Mouse (Mus musculus): ENCODE measurements around the gene Srgap1.

The Srgap1 gene

DNA sequence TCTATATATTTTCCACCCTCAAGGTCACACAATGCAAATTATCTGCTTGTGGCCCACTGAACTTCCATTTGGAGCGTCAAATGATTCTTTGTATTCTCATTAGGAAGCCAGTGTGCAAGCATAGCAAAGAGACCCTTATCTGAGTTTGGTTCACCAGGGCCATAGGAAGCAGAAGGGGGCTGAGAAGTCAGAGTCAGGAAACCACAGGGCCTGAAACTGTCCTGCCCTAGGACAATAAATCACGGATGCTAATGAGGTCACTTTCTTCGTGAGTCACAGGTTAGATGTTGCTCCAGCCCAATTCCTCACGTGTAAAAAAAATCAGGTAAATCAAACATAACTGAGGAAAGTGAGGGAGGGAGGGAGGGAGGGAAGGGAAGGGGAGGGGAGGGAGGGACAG lies 85.1 kb downstream of the Srgap1 start:
- no peak for DNase-seq (ENCODE audit: low read depth)

DNA sequence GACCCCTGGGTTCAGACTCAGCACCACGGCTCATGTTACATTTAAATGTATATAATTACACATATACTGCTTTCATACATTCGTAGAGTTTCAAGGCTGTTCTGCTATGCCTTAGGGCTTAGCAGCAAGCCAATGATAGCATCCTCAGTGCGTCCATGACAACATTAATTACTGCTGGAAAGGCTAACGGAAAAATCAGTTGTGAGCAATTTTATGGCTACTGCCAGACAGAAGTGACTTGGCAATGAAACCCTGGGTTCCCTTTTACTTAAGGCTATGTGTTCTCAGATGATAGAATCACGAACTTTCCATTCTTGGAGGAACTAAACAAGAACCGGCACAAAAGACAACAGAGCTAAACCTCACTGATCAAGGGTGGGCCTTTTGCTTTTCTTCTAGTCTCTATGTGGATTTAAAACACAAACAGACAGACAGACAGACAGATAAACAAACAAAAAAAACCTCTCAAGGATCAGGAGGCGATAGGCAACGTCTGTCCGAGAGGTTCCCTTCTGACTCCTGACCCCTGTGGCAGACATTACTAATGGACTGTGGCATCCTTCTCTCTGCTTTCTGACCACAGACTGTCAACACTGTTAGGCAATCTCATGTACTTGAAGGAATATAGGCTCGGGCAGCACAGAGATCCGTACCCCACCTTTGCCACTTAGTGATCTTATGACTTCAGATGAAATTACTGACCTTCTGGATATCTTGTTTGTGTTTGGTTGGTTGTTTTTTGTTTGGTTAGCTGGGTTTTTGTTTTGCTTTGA lies 85.8 kb downstream of the Srgap1 start:
- DNase-seq (ENCODE audit: low read depth), result no peak

DNA sequence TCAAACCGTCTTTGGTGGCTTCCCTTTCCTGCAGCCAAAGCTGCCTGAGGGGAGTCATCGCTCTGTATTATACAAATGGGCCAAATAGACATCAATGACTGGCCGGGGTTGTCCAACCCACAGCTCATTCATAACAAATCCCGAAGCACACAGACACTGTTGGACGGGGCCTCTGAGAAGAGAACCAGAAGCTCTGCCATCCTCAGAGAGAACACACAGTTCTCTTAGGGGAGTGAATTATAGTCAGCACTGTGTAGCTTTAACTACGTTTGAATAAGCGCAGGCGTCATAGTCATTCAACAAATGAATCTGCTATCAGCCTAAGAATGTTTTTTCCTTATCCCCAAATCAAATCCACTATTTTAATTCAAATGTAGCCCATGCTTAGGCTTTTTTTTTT lies 88.4 kb downstream of the Srgap1 start:
- DNase-seq (ENCODE audit: low read depth), result no peak

DNA sequence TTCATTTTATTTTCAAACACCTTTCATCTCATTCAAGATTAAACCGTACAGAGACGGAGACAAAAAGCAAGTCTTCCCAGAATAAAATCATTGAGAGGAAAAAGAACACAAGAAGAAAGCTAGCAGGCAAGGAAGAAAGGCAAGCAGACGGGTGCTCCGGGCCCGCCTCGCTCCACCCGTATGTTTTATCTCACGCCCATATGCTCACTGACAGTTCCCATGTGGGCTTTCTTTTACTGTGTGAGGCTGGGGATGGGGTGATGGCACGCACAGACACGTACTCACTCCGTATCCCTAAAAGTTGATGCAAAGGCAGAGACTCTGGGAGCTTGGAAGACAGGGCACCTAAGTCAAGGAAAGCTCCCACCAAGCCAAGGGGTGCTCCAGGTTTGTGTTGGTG lies 90.6 kb downstream of the Srgap1 start:
- no peak for DNase-seq (ENCODE audit: low read depth)

DNA sequence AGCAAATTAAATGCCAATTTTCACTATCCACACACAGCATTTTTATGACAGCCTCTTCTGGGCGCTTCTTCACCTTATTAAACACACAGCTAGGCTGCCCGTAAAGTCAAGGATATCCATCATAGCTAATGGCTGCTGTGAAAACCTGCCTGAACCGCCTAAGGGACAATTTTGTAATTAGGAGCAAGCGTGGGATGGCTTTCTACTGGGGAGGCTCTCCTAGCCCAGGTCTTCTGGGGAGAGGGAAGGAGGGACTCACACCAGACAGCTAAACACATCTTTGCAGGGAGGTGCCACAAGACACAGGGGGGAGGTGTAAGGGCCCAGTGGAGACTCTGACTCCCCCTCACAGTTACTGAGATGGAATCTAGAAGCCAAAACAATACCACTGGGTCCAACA lies 91.4 kb downstream of the Srgap1 start:
- no peak for DNase-seq (ENCODE audit: low read depth)

DNA sequence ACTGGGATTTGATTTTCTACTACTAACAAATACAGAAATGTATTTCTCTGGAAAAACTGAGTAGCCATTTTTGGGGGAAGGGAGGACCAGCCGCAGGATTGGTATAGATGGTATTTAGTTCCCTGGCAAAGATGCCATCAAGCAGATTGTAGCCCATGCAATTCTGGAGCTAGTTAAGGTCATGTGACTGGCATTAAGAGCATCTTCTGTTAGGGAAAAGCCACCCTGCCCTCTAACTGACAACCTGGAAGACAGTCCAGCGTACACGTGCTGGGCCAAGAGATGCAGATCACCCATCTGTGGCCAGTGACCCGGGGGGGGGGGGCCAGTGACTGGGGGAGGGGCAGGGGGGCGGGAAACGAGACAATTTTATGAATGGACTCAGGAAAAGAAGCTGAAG lies 92.2 kb downstream of the Srgap1 start:
- DNase-seq (ENCODE audit: low read depth), result no peak

DNA sequence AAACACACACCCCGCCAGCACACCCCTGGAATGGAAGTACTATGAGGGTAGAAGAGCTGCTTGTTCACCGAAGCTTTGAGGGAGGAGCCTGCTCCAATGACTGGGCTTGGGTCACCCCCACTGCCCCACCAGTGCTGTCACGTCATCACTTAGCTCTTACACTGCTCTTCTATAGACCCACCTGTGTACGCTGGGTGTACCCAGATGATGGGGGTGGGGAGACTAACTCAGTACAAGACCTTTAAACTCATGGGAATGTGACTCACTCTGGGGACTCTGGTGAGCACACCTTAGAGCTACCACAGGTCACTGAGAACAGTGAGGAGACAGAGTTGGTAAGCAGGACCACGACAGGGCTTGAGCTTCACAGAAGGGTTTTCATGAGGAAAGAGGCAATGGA lies 94.1 kb downstream of the Srgap1 start:
- no peak for DNase-seq (ENCODE audit: low read depth)

DNA sequence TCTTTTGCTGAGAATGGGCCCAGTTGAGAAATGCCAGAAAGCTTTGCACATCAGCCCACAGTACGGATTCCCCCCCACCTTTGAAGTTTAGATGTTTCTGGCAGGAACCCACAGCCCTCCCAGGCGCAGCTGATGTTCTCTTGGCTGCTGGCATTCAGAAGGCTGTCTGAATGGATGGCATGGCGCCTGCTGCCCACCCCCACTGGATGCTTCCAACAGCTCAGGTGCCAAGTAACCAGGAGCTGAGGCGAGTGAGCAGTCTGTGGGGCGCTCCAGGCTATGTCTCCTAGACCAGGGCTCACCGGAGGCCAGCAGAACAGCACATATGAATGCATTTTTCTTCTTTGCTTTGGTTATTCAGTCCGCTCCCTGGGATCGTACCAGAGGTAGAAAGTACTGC lies 100.9 kb downstream of the Srgap1 start:
- DNase-seq (ENCODE audit: low read depth), result no peak

DNA sequence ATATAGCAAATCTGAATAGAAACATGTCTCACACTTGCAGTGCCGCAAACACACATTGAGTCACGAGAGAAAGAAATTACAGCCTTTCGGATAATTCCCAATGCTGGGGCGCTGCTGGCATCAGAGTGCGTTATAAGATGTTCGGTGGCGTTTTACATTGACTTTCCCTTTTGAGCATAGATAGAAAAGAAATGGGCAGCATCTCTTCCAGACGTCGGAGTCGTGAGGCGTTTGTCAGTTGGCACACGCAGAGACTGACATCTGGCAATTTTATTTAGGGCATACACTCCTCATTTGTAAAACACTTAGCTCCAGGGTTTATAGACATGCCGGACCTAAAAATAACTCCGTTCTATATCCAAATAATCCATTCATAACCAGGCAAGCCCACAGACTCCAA lies 115.2 kb downstream of the Srgap1 start:
- DNase-seq (ENCODE audit: low read depth), result no peak

DNA sequence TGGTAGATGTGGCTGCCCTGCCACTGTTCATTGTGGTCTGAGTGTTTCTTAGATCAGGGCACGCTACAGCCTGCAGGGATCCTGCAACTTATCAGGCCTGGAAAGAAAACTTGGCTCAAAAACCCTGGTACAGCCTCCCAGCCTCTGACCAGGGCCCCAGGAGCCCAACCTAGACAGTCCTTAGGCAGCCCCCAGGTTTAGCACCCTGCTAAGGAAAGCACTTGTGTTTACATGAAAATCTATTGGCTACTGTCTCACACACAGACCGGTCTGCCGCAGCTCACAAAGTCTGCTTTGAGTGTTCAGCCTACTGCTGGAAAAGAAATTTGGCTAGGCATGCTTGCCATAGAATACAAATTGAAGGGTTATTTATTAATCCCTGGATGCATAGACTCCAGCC lies 121.0 kb downstream of the Srgap1 start:
- no peak for DNase-seq (ENCODE audit: low read depth)

DNA sequence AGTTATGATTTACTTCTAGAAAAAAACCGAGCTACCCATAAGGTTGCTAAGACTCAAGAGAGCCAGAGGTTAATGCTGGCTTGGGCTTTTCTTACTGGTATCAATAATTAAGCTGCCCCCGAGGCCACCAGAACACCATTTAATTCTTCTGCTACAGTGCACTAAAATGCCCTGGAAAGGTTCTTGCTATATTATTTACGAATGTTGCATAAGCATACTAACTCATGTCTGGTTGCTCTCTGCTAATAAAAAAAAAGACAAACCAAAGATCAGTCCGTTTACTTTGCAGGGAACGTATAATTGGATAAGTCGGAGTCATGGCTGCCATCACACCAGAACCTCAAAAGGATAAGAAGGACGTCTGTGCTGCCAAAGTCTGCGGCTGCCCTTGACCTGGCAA lies 128.1 kb downstream of the Srgap1 start:
- DNase-seq (ENCODE audit: low read depth), result no peak

DNA sequence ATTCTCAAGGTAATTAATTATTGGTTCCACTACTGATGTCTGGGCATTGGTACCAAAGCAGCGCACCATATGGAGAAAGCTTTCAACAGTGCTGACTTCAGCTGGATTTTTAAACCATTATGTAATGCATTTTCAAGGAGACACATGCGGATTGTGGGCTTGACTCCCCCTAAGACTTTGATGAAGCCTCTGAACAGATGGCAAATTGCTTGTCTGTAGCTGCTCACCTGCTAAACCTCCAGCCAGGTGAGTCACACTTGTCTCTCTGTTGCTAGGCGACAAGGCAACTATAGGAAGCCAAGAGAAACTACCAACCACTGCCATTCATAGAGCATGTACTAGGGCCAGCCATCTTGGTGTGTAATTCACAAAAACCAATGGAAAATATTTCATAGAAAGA lies 128.5 kb downstream of the Srgap1 start:
- DNase-seq (ENCODE audit: low read depth), result no peak

DNA sequence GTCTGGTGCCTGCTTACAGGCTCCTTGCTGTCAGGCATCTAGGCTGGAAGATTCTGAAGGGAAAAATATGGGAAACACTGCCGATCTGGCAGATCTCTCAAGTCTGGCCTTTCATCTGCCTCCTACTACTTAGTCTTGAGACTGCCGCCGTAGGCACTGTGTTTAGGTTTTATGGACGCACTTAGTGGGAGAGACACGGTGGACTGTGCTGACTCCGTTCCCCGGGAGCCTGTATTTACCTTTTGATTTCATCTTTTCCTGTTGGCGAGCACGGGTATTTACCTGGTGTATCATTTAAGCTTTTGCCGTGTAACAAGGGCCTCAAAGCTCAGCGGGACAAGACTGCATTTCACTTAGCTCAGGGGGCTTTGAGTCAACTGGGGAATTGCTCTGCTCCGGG lies 131.6 kb downstream of the Srgap1 start:
- no peak for DNase-seq (ENCODE audit: low read depth)

DNA sequence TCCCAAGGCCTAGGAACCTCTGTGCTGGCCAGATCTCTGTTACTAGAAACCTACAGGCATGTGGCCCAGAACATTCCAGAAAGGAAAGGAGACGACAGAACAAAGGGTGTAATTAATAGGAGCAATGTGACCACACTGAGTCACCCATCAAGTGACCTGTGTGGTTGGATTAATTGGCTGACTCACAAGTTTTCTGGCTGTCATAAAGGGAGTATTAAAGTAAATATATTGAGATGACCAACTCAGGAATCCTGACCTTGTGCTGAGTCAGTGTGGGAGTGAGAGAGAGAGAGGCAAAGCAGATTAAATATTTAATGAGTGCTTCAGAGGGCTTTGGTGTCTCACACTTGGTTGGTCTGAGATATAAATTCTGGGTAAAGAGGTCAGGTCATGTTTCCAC lies 143.0 kb downstream of the Srgap1 start:
- DNase-seq (ENCODE audit: low read depth), result no peak

DNA sequence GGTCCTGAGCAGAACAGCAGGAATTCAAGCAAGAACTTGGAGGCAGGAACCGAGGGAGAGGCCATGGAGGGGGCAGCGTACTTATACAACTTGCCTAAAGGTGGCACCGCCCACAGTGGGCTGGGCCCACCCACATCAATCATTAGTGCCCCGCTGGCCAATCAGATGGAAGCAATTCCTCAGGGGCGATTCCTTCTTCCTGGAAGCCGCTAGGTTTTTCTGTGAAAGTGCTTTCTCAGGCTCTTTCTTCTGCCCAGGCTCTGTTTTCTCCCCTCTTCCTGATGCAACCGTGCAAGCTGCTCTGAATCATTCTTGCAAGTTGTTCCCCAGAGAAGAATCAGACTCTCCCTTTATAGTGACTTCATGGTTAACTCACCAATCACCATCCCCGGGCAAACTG lies 144.5 kb downstream of the Srgap1 start:
- no peak for DNase-seq (ENCODE audit: low read depth)

DNA sequence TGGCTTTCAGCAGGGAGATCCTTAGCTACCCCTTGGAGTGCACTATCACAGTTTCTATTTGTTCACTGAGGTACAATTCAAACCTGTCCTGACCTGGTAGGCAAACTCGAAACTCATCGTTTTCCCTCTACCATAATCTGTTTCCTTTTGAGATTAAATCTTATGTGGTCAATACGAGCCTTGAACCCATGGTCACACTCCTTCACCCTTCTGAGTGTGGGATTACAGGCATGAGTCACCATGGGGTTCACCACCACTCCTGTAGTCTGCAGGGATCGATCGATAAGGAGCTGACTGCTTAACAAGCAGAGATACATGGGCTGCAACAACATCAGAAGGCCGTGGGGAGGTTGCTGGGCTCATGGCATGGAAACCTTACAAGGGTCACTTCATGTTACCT lies 146.3 kb downstream of the Srgap1 start:
- DNase-seq (ENCODE audit: low read depth), result no peak

DNA sequence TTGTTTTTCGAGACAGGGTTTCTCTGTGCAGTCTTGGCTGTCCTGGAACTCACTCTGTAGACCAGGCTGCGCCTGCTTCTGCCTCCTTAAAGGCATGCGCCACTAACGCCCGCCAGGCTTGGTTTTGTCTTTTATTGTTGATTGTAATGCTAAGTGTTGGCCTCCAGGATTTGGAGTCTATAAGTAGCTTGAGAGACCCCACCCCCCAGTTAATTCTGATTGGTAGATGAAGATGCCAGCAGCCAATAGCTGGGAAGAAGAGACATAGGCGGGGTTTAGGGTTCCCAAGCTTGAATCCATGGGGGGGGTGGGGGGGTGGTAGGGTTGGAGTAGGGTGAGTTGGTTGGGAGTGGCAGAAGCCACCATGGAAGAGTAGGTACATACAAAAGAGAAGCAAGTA lies 147.4 kb downstream of the Srgap1 start:
- no peak for DNase-seq (ENCODE audit: low read depth)

DNA sequence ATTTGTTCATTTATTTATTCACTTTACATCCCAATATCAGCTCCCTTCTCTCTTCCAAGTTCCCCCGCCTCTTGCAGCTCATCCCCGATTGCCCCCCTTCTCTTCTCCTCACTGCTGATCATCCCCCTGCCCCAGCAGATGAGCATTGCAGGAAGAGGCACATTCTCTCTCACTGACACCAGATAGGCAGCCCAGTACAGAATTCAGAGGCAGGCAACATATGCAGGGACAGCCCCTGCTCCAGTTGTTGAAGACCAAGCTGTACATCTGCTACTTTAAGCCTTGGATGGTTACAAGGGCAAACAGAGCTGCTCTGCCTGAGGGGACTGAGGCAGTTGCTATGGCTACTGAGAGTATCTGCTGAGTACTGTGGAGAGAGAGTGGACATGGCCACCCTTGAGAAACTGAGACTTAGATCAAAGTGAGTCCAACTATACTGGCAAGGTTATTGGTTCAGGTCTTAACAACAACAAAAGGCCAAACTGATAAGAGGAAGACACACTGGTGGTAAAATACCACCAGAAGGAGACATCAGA lies 149.2 kb downstream of the Srgap1 start:
- no peak for DNase-seq (ENCODE audit: low read depth)

DNA sequence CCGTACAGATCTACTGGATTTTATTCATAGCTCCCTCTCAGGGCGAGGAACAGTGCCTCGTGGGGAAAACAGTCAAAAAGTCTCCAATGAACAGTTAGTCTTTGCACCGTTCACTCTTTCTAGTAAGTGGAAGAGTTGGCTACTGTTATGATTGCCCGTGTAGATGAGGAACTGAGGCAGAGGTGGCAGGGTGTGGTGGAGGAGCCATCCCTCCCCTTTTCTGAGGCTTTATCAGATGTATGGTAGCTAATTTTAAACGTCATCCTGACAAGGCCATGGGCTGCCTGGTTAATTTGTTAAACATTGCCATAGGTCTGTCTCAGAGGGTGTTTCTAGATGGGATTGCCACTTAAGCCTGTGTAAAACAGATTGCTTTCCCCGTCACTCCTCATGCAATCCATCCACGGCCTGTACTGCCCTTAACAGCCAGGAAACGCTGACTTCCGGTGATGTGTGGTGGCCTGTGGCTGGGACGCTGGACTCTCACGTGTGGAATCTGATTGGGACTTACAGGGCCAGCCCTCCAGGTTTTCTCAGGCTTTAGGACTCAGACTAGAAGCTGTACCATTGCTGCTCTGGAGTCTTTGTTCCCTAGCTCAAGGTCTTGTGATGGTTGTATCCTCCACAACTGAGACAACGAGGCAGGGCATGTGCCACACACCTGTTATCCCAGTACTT lies 155.6 kb downstream of the Srgap1 start:
- peak; percentile 7 for DNase-seq (ENCODE audit: low read depth)

DNA sequence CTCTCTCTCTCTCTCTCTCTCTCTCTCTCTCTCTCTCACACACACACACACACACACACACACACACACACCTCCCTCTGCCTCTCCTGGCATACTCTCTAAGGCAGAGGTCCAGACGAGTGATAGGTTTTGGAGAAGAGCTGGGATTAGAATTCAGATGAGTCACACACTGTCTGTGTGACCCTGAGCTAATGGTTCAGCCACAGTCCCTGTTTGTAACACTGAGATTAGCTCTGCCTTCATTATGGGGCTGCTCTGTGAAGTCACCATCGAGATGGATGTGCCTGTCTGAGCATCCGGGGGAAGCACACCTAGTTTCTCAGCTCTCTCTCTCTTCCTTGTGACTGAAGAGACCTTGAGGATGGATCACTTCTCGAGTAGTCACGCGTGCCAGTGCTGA lies 157.1 kb downstream of the Srgap1 start:
- DNase-seq (ENCODE audit: low read depth), result peak; percentile 13

DNA sequence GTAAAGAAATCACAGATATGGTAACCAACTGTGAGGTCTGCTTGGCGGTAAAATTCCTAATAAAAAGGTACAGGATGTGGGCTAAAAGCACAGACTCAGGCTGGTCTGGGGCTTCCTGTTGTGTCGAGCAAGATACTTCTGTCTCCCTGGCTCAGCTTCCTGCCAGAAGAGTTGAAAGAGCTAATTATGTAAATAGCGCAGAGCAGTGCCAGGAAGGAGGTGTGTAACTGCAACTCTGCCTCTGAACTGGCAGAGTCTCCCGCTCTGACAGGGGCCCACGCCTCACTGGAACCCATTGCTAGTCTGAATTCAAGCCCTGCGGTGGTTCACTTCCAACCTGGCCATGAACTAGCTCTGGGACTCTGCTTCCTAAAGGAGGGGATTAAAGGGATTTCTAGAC lies 160.3 kb downstream of the Srgap1 start:
- DNase-seq (ENCODE audit: low read depth), result peak; percentile 80

DNA sequence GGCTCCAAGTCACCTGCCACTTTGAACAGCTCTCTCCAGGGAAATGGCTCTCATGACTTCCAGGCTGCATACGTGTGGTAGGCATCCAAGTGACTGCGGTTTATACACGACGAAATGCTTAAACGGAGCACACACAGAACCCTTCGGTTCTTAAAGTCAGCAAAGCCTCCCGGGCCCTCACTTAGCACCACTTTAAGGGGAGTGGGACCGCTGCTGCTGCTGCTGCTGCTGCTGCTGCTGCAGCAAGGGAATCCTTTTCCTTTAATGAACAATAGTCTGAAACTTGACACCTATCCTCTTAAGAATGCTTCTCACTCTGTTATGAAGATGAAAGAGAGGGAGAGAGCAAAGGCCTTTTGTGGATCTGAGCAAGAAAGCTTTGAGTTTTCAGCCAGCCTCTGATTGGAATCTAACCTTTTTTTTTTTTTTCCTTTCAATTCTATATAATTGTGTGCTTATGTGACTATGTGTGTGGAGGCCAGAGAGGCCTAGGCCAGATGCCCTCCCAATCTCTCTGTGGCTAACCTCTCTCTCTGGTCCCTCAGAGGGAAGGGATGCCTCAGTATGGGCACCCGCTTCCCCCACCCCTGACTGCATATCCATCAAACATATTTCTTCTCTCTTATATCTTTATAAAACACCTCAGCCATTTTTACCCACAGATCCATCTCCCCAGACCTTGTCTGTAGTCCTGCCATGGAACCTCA lies 161.4 kb downstream of the Srgap1 start:
- peak; percentile 20 for DNase-seq (ENCODE audit: low read depth)

DNA sequence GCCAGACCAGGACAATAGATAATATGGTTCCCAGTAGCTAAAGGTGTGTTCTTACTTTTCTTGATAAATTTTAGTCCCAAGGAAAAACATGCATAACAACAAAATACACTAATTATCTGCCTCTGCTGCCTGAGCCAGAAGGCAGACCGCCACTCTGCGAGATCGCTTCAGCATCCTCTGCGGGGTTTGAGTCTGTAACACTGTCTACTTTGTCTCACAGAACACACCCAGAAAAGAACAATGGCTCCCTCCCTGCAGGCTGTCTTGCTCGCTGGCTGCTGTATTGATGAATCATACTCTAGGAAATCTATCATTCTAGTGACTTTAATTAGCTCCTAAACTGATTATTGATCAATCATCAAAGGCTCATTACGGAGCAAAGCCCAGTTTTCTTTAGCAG lies 164.7 kb downstream of the Srgap1 start:
- DNase-seq (ENCODE audit: low read depth), result no peak

Measured in naive thymus-derived CD4-positive, alpha-beta T cell, adult 2 months (primary cell).